Mouse (Mus musculus): Measurements from ENCODE around the gene Ucp3.

DNA sequence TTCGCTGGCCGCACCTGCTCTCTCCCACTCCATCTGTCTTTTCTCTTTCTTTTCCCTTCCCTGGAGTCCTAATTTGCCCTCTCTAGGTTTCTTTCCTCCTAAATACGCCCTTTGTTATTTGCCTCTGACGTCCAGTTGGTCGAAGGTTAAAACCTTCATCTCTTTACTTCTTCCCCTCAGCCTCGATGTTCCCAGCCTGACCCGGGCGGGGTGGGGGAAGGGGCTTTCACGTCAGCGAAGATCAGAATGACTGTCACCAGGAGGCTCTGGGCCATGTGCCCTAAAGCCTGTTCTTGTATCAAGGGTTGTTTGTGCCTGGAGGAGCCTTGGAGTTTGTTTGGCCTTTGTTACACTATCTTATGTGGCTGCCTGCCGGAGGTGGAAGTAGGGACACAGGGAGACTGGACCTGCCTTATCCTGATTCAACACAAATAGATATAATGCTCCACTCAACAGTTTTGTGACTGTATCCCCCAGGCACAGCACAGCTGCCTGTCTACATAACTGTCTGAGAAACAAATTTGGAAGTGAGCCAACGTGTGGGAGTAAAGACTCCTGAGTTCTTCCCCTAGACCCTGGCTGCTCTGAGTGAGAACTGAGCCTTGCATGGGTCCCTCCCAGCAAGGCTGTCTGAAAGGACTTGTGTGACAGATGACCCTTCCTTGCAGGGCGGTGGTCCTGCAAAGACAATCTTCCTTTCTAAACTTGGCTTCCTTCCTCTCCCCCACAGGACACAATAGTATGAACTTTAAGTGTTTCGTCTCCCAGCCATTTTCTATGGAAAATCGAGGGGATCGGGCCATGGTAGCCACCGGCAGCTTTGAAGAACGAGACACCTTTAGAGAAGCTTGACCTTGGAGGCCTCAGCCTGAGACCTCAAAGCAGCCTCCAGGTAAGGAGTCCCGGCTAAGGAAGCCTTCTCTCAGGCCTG is 21.0 kb downstream of the Ucp3 start:
- TF ChIP-seq POLR2A (IDR thresholded peaks at IDR 0.05; ENCODE audit: borderline replicate concordance, low read depth, low read length) (no peak), CTCF (IDR thresholded peaks at IDR 0.05; ENCODE audit: low read depth, low read length) (no peak)
